Mouse (Mus musculus) layer of hippocampus, adult 9-10 months (tissue): ENCODE measurements around the gene Micu1.
"Not testable (repeated sequence)": the region's sequence is repeated elsewhere in the genome, so short reads cannot be mapped to it uniquely, and the experiment has no call there.

Source experiments
- DNase-seq: peaks from one replicate; pipeline ENCODE4 v3.0.0; 2022; ENCODE audit warnings: low spot score

Gene Micu1

GRCm38 (mm10) chr10:59702207-59703032 is at the start of gene Micu1:
Gene Micu1 (plus strand): TSS chr10:59702477.
- peak; percentile 92 for DNase-seq

GRCm38 (mm10) chr10:59656799-59657198 is 45.5 kb upstream of the Micu1 start:
- DNase-seq: no peak

DNA sequence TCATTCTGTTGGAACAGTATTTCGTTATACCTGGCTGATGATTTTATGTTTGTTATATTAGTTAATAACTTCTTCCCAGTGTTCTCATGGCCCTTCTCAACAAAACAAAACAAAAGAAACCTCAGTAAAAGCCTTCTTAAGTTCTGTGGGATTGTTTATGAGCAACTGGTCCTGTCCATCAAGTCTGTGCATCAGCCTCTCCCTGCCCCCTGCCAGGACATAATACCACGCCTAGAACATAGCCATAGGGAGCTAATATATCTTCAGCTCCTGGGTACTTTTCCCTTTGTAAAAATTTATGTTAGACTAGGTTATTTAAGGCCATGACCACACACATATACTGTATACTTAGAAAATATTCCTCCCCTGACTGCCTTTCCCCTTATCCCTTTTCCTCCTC is 37.5 kb upstream of the Micu1 start:
- no peak for DNase-seq

- peak; percentile 2 for DNase-seq
These were observed 36.6 kb upstream of the Micu1 start for GRCm38 (mm10) chr10:59665503-59666291.

GRCm38 (mm10) chr10:59667377-59667776 is 34.9 kb upstream of the Micu1 start:
- DNase-seq: no peak

GRCm38 (mm10) chr10:59668491-59668890 is 33.8 kb upstream of the Micu1 start:
- no peak for DNase-seq

DNA sequence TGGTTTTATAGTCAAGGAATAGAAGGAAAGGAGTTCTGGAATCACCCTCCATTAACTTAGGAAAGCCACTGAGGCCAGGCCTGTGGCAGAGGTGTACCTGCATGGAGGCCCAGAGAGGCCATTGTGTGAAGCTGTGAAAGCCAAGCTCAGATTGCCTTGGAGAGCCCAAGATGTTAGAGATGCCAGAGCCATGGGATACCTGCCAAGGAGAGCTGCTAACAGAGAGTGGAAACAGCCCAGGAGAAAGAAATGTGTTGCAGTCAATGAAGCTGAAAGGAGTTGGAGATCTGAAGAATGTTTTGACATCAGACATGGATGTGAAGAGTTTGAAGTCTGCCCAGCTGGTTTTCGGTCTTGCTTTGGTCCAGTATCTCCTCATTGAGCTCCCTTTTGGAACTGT is 24.4 kb upstream of the Micu1 start:
- no peak for DNase-seq

- DNase-seq: no peak
These were observed 23.1 kb upstream of the Micu1 start for GRCm38 (mm10) chr10:59679189-59679588.

GRCm38 (mm10) chr10:59685586-59685985 is 16.7 kb upstream of the Micu1 start:
- DNase-seq: not testable (repeated sequence)

DNA sequence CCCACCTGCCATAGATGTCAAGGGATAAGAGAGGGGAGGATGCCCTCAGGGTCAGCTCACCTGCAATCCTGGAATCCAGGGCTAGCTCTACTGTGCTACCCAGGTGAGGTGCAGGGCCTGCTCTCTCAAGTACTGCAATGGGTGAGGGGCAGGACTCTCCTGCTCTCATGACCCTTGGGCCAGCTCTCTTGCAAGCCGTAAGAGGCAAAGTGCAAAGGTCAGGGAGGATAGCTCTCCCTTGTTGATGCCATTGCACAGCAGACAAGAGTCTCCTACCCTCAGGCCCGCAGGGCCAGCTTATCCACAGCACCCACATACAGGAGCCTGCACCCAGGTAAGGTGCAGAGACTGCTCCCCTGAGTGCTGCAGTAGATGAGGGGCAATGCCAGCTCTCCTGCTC is 15.2 kb upstream of the Micu1 start:
- DNase-seq: no peak

- DNase-seq: no peak
These were observed 12.4 kb upstream of the Micu1 start for GRCm38 (mm10) chr10:59689836-59690235.

GRCm38 (mm10) chr10:59692441-59692840 is 9.8 kb upstream of the Micu1 start:
- no peak for DNase-seq

DNA sequence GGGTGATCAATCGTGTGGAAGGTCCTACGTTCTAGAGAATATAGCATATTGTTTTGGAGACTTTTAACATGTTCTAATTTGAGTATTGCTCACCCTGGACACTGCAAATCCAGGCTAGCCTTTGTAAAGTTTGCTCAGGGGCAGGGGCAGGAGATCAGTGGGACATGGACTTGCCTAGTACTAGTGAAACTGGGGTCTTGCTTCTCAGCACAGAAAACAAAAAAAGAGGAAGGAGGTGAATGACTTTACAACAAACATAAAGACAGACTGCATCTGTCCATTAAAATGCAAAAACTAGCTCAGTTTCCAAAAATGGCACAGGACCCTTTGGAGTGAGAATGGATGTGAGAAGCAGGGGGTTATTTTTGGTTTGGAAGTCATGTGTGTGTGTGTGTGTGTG is 8.2 kb upstream of the Micu1 start:
- no peak for DNase-seq

GRCm38 (mm10) chr10:59699516-59699915 is 2.8 kb upstream of the Micu1 start:
- DNase-seq: no peak

DNA sequence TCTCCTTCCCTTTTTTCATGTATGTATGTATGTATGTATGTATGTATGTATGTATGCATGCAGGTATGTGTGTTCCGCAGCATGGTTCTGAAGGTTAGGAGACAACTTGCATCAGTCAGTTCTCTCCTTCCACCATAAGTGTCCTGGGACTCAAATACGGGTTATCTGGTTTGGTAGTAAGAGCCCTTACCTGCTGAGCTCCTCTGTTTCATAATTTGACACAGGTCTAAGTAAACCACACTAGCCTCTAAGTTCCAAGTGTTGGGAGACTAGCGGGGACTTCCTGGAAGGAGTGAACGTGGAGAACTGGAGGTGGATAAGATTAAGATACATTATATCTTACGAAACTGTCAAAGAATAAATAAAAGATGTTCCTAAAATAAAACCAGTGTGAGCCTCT is 472 bp upstream of the Micu1 start:
- no peak for DNase-seq

- DNase-seq: no peak
These were observed 933 bp downstream of the Micu1 start for GRCm38 (mm10) chr10:59703060-59703760.

GRCm38 (mm10) chr10:59706991-59707546 is 4.8 kb downstream of the Micu1 start:
- no peak for DNase-seq

DNA sequence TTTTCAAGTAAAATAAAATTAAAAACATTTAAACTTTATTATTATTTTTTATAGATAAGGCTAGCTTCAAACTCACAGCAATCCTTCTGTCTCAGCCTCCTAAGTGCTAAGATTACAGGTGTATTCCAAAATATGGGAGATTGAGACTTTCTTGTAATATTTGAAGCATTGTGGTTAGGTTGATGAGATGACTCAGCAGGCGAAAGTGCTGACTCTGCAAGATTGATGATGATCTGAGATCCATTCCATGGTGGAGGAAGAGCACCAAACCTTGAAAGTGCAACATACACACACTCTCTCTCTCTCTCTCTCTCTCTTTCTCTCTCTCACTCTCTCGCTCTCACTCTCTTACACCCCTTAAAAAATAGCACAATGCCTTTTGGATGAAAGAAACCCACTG is 5.3 kb downstream of the Micu1 start:
- no peak for DNase-seq

DNA sequence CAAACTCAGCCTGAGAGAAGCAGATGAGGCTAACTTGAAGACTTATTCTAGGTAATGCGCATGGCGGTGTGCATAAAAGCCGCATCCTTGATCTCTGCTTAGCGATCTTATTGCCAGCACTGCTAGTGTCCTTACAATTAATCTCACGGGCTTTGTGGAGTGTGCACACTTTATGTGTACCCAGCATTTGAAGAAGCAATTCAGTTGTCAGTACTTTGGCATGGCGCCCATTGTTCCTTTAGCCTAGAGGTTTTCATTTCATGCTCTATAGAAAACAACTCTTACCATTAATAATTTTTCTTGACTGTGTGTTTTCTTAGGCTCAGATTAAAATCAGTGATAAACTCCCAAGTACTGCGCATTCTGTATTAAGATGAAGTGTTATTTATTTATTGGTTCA is 7.0 kb downstream of the Micu1 start:
- no peak for DNase-seq

GRCm38 (mm10) chr10:59710246-59710645 is 8.0 kb downstream of the Micu1 start:
- no peak for DNase-seq

DNA sequence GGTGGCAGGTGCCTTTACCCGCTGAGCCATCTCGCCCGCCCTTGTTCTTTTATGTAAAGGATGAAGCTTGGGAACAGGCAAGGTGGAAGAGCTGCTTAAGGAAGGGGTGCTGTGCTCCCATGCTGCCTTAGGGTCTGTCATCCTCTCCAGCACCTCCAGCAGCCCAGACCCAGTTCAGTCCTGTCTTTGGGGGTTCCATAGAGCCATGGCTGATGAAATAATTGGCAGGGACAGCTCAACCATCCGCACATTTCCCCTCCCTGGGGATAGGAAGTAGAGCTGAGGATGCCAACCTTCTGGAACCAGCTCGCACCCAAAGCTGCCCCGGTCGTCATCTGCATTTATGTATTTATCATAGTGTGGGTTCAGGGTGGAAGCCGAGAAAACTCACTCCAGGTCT is 9.8 kb downstream of the Micu1 start:
- DNase-seq: no peak

GRCm38 (mm10) chr10:59720017-59720416 is 17.7 kb downstream of the Micu1 start:
- no peak for DNase-seq
